Mouse (Mus musculus): ENCODE data around the gene Olfr1015. TPM values are rescaled to one million over a fixed set of nuclear protein-coding genes. Genes with fewer than 3 reads are reported as not detected.

Olfr1015 gene
- not detected for total RNA-seq (2021)
- long read RNA-seq, experiment 1: 0 reads
- long read RNA-seq, experiment 2: 0 reads

- intact Hi-C loops (cut with DNase I): no loop called here
- no peak for DNase-seq (ENCODE audit: low spot score in 2 of 2)
Observed at GRCm38 (mm10) chr2:85781717-85782116, at the start of gene Olfr1015. Gene Olfr1015 (plus strand): TSS chr2:85782017.

- intact Hi-C loops (cut with DNase I): no loop called here
- DNase-seq (ENCODE audit: low spot score in 2 of 2): no peak
Observed at GRCm38 (mm10) chr2:85753822-85754221, 28.0 kb upstream of the Olfr1015 start.

- intact Hi-C loops (cut with DNase I): no loop called here
Observed at GRCm38 (mm10) chr2:85762666-85763065, 19.2 kb upstream of the Olfr1015 start, which contains the start of gene Olfr1012. Gene Olfr1012 (minus strand): TSS chr2:85762766.

GRCm38 (mm10) chr2:85766798-85767197 lies 15.0 kb upstream of the Olfr1015 start, which contains the start of gene Olfr1013:
Gene Olfr1013 (plus strand): TSS chr2:85767098.
- intact Hi-C loops (cut with DNase I): no loop called here
- no peak for DNase-seq (ENCODE audit: low spot score in 2 of 2)

More at GRCm38 (mm10) chr2:85762666-85763065, 19.2 kb upstream of the Olfr1015 start, which contains the start of gene Olfr1012:
- DNase-seq (ENCODE audit: low spot score in 2 of 2): no peak

- no peak for DNase-seq (ENCODE audit: low spot score in 2 of 2)
- intact Hi-C loops (cut with DNase I): no loop called here
Observed at GRCm38 (mm10) chr2:85772413-85772812, 9.4 kb upstream of the Olfr1015 start, which contains the start of gene Olfr1014. Gene Olfr1014 (plus strand): TSS chr2:85772713.

- no peak for DNase-seq (ENCODE audit: low spot score in 2 of 2)
- intact Hi-C loops (cut with DNase I): no loop called here
Observed at GRCm38 (mm10) chr2:85792331-85792730, 10.5 kb downstream of the Olfr1015 start.

- DNase-seq (ENCODE audit: low spot score in 2 of 2): no peak
- intact Hi-C loops (cut with DNase I): no loop called here
Observed at GRCm38 (mm10) chr2:85802444-85802843, 20.6 kb downstream of the Olfr1015 start, which contains the start of gene Olfr1016. Gene Olfr1016 (minus strand): TSS chr2:85802544.

- DNase-seq (ENCODE audit: low spot score in 2 of 2): no peak
- intact Hi-C loops (cut with DNase I): no loop called here
Observed at GRCm38 (mm10) chr2:85804501-85804900, 22.7 kb downstream of the Olfr1015 start.

- intact Hi-C loops (cut with DNase I): no loop called here
- no peak for DNase-seq (ENCODE audit: low spot score in 2 of 2)
Observed at GRCm38 (mm10) chr2:85818179-85818578, 36.4 kb downstream of the Olfr1015 start, which contains the start of gene Olfr1018. Gene Olfr1018 (plus strand): TSS chr2:85818479.

Other genes with a start within 250 kb of the Olfr1015 start
- not detected for gene Olfr996, start 202.8 kb upstream of the Olfr1015 start, total RNA-seq (2021)
- gene Olfr998, start 193.1 kb upstream of the Olfr1015 start, total RNA-seq (2021): not detected
- gene Olfr1000, start 170.1 kb upstream of the Olfr1015 start, total RNA-seq (2021): not detected
- not detected for gene Olfr1002, start 131.3 kb upstream of the Olfr1015 start, total RNA-seq (2021)
- gene Olfr154, start 117.6 kb upstream of the Olfr1015 start, total RNA-seq (2021): not detected
- not detected for gene Olfr1006, start 103.2 kb upstream of the Olfr1015 start, total RNA-seq (2021)
- gene Olfr1008, start 92.6 kb upstream of the Olfr1015 start, total RNA-seq (2021): not detected
- gene Olfr1009, start 66.6 kb upstream of the Olfr1015 start, total RNA-seq (2021): not detected
- gene Olfr1012, start 19.3 kb upstream of the Olfr1015 start, total RNA-seq (2021): not detected
- gene Olfr1013, start 14.9 kb upstream of the Olfr1015 start, total RNA-seq (2021): not detected
- gene Olfr1014, start 9.3 kb upstream of the Olfr1015 start, total RNA-seq (2021): not detected
- gene Olfr1016, start 20.5 kb downstream of the Olfr1015 start, total RNA-seq (2021): not detected
- not detected for gene Olfr1018, start 36.5 kb downstream of the Olfr1015 start, total RNA-seq (2021)
- gene Olfr1019, start 63.5 kb downstream of the Olfr1015 start, total RNA-seq (2021): not detected
- gene Olfr1020, start 65.0 kb downstream of the Olfr1015 start, total RNA-seq (2021): not detected
- gene Olfr1022, start 86.6 kb downstream of the Olfr1015 start, total RNA-seq (2021): not detected
- gene Olfr1023, start 103.6 kb downstream of the Olfr1015 start, total RNA-seq (2021): not detected
- gene Olfr1024, start 123.0 kb downstream of the Olfr1015 start, total RNA-seq (2021): not detected
- not detected for gene Olfr1025-ps1, start 133.2 kb downstream of the Olfr1015 start, total RNA-seq (2021)
- not detected for gene Olfr1026, start 139.5 kb downstream of the Olfr1015 start, total RNA-seq (2021)
- gene Olfr1028, start 168.4 kb downstream of the Olfr1015 start, total RNA-seq (2021): not detected
- not detected for gene Olfr1029, start 191.9 kb downstream of the Olfr1015 start, total RNA-seq (2021)
- not detected for gene Olfr1030, start 197.3 kb downstream of the Olfr1015 start, total RNA-seq (2021)
- gene Olfr1031, start 208.3 kb downstream of the Olfr1015 start, total RNA-seq (2021): not detected
- not detected for gene Olfr1032, start 223.5 kb downstream of the Olfr1015 start, total RNA-seq (2021)
- gene Olfr1033, start 238.6 kb downstream of the Olfr1015 start, total RNA-seq (2021): not detected